Mouse (Mus musculus) stomach, embryonic 14.5 days (tissue): ENCODE data around the gene Rgl1. TPM values are rescaled to one million over a fixed set of nuclear protein-coding genes. Genes with fewer than 3 reads are reported as not detected.

Source experiments
- ATAC-seq: fragments of 200-750 bp; cut with Nextera tagmentation; 2 replicates; pipeline ENCODE4 v1.8.0; 2017; ENCODE audit warnings: low read depth, moderate TSS enrichment; ENCODE audit not compliant: insufficient number of reproducible peaks, insufficient read depth, low FRiP score
- H3K27ac ChIP-seq: fragments of 300-500 bp; sonication (generic); 2 replicates; pipeline ENCODE4 v1.5.1; 2014; ENCODE audit warnings: mild to moderate bottlenecking, low read length, moderate library complexity, mixed read lengths
- H3K27me3 ChIP-seq: fragments of 300-500 bp; sonication (generic); 2 replicates; pipeline ENCODE4 v1.6.1; 2014; ENCODE audit warnings: low read length, control low read depth, mixed read lengths; ENCODE audit not compliant: control insufficient read depth, insufficient read depth
- H3K36me3 ChIP-seq: fragments of 300-500 bp; sonication (generic); 2 replicates; pipeline ENCODE4 v1.6.1; 2014; ENCODE audit warnings: mild to moderate bottlenecking, control low read depth, low read length, moderate library complexity, mixed read lengths; ENCODE audit not compliant: control insufficient read depth, insufficient read depth
- H3K4me1 ChIP-seq: fragments of 300-500 bp; sonication (generic); 2 replicates; pipeline ENCODE4 v1.6.1; 2014; ENCODE audit warnings: low read length, control low read depth, mixed read lengths; ENCODE audit not compliant: control insufficient read depth, insufficient read depth
- H3K4me2 ChIP-seq: fragments of 300-500 bp; sonication (generic); replicated peaks from 2 replicates; pipeline ENCODE4 v1.6.1; 2014; ENCODE audit warnings: low read depth, low read length, control low read depth
- H3K4me3 ChIP-seq: fragments of 300-500 bp; sonication (generic); 2 replicates; pipeline ENCODE4 v1.5.1; 2014; ENCODE audit warnings: low read depth, low read length, control low read depth
- H3K9ac ChIP-seq: fragments of 300-500 bp; sonication (generic); replicated peaks from 2 replicates; pipeline ENCODE4 v1.6.1; 2014; ENCODE audit warnings: low read depth, mild to moderate bottlenecking, control low read depth, low read length, moderate library complexity, mixed read lengths
- H3K9me3 ChIP-seq: fragments of 300-500 bp; sonication (generic); 2 replicates; pipeline ENCODE4 v1.6.1; 2016; ENCODE audit warnings: low read depth, low read length, control low read depth; ENCODE audit not compliant: control insufficient read depth
- WGBS: fragments of 180-500 bp; shearing (Covaris S2); extraction: QIAGEN DNeasy Blood & Tissue Kit; methylation state at CpG from one replicate; pipeline ENCODE4 v1.1.7; 2014; 5-methylcytosine and 5-hydroxymethylcytosine counted together
- polyA plus RNA-seq: library from polyadenylated mRNA; unstranded; fragments of >200 nt; fragmentation: Nextera tagmentation; extraction: Ambion mirVana; gene quantifications from 2 replicates; pipeline ENCODE4 v1.2.1, GENCODE M21; 2014

Rgl1 gene
- polyA plus RNA-seq, 1 experiment from 2014 or later = 61.2 TPM

DNA sequence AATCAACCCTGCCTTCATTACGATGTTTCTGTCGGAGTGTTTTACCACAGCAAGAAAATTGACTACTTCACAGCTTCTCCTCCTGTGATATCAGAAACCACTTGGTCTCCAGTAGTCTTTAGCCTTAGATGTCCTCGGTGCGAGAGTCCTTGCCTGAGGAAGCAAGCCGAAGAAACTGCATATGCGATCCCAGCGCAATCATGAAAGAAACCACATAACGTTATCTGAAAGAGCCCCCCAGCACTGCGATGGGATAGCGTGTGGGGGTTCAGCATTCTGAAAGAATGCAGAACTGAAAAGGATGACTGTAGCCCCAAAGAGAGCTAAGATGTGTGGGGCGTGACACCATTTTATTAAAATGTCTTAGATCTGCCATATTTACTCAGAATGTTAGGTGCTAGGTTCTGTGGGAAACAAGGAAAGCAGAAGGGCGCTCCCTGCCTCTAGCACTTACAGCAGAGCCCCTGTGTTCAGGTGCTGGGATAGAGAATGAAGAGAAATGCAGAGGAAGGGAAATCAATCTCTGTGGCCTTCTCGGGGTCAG lies 34.6 kb upstream of the Rgl1 start:
- Histone ChIP-seq H3K9me3 (no peaks in the 10 kb centered on the region), H3K4me3 (no peak overlapping the region), H3K4me2 (no peak overlapping the region), H3K9ac (no peak overlapping the region), H3K27ac (peak overlapping the region; percentile 21; the same call in 1 of the 2 replicates), H3K36me3 (no peaks in the 10 kb centered on the region), H3K27me3 (no peaks in the 10 kb centered on the region), H3K4me1 (peaks cover 4% of the 10 kb centered on the region; the same call in 1 of the 2 replicates)
- no peak for ATAC-seq
- WGBS = 80% methylated on average over 13 of the region's 13 CpGs

GRCm38 (mm10) chr1:152799897-152800296 lies 33.7 kb upstream of the Rgl1 start, which contains the start of gene Ncf2:
Gene Ncf2 (plus strand): TSS chr1:152800194.
- Histone ChIP-seq H3K27me3 (no peaks in the 10 kb centered on the region), H3K9ac (no peak within 1 kb of the TSS), H3K9me3 (no peaks in the 10 kb centered on the region), H3K27ac (peak within 1 kb of the TSS; percentile 21; the same call in 1 of the 2 replicates), H3K36me3 (no peaks in the 10 kb centered on the region), H3K4me3 (no peak within 1 kb of the TSS), H3K4me1 (peaks cover 4% of the 10 kb centered on the region; the same call in 1 of the 2 replicates), H3K4me2 (no peak within 1 kb of the TSS)
- 9% methylated on average over 2 of the region's 2 CpGs for WGBS
- ATAC-seq = peak; percentile 83

DNA sequence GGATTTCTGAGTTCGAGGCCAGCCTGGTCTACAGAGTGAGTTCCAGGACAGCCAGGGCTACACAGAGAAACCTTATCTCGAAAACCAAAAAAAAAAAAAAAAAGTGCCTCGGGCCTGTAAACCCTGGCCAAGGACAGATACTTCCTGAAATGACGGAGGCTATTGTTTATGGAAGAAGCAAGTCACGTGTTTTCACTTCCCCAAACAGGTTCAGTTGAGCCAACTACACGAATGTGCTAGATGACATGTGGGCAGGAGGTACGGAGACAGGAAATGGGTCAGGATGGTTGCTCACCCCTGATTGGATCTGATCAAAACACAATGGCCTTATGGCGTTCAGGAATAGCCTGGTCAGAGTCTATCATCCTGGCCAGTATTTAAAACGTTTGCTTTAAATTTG lies 32.0 kb upstream of the Rgl1 start:
- 68% methylated on average over 9 of the region's 9 CpGs for WGBS
- H3K27ac ChIP-seq = no peak overlapping the region
- no peak overlapping the region for H3K4me3 ChIP-seq
- H3K4me1 ChIP-seq = peaks cover 4% of the 10 kb centered on the region; the same call in 1 of the 2 replicates
- H3K9me3 ChIP-seq = no peaks in the 10 kb centered on the region
- ATAC-seq = no peak
- no peaks in the 10 kb centered on the region for H3K27me3 ChIP-seq
- H3K9ac ChIP-seq = no peak overlapping the region
- H3K36me3 ChIP-seq = no peaks in the 10 kb centered on the region
- no peak overlapping the region for H3K4me2 ChIP-seq

DNA sequence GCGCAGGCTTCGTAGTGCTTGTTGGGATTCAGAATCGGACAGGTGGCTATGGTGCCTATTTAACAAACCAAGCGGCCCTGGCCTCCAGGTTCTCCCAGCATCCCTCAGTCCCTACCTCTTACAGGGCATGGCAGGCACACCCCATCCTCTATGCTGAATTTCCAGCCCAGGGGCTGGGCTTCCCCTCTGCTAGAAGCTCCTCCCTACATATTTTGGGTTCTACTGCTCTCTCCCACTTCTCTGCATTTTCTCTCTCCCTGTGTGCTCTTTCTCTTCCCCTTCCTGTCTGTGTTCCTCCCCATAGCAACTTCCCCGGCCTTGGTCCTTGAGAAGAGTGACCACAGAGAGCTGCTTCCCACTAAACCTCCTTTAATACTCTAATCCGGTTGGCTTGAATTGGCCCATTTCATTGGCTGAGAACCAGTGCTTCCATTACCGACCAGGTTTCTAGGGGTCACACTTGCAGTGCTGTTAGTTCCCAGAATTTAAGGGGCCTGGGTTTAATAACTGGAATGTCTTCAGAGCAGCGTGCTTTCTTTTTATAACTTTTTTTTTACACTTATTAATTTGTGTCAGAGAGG lies 30.6 kb upstream of the Rgl1 start:
- Histone ChIP-seq H3K4me1 (peaks cover 4% of the 10 kb centered on the region; the same call in 1 of the 2 replicates), H3K9me3 (0 out of 2 replicates have a peak, but pooled peaks cover 2% of the 10 kb centered on the region), H3K27me3 (no peaks in the 10 kb centered on the region), H3K4me2 (no peak overlapping the region), H3K36me3 (no peaks in the 10 kb centered on the region), H3K9ac (no peak overlapping the region), H3K27ac (no peak overlapping the region), H3K4me3 (no peak overlapping the region)
- WGBS = 77% methylated on average over 8 of the region's 8 CpGs
- ATAC-seq = no peak

- H3K36me3 ChIP-seq = no peaks in the 10 kb centered on the region
- no peak overlapping the region for H3K4me2 ChIP-seq
- no peak overlapping the region for H3K4me3 ChIP-seq
- no peak overlapping the region for H3K27ac ChIP-seq
- peaks cover 4% of the 10 kb centered on the region; the same call in 1 of the 2 replicates for H3K4me1 ChIP-seq
- no peak for ATAC-seq
- 0 out of 2 replicates have a peak, but pooled peaks cover 3% of the 10 kb centered on the region for H3K9me3 ChIP-seq
- H3K27me3 ChIP-seq = no peaks in the 10 kb centered on the region
- whole genome bisulfite sequencing = 64% methylated on average over 8 of the region's 8 CpGs
- no peak overlapping the region for H3K9ac ChIP-seq
Measured at GRCm38 (mm10) chr1:152795688-152796255, 29.6 kb upstream of the Rgl1 start.

- WGBS = 59% methylated on average over 6 of the region's 6 CpGs
- ATAC-seq = no peak
- Histone ChIP-seq H3K27me3 (no peaks in the 10 kb centered on the region), H3K36me3 (no peaks in the 10 kb centered on the region), H3K9ac (no peak overlapping the region), H3K9me3 (0 out of 2 replicates have a peak, but pooled peaks cover 3% of the 10 kb centered on the region), H3K4me3 (no peak overlapping the region), H3K4me1 (no peaks in the 10 kb centered on the region), H3K4me2 (no peak overlapping the region), H3K27ac (no peak overlapping the region; the same call in 1 of the 2 replicates)
Measured at GRCm38 (mm10) chr1:152793495-152794130, 27.5 kb upstream of the Rgl1 start.

GRCm38 (mm10) chr1:152792736-152793494 lies 26.8 kb upstream of the Rgl1 start:
- H3K36me3 ChIP-seq = no peaks in the 10 kb centered on the region
- 0 out of 2 replicates have a peak, but pooled peaks cover 3% of the 10 kb centered on the region for H3K9me3 ChIP-seq
- H3K4me3 ChIP-seq = no peak overlapping the region
- H3K27me3 ChIP-seq = no peaks in the 10 kb centered on the region
- H3K4me2 ChIP-seq = no peak overlapping the region
- H3K4me1 ChIP-seq = no peaks in the 10 kb centered on the region
- H3K9ac ChIP-seq = no peak overlapping the region
- WGBS = 65% methylated on average over 12 of the region's 12 CpGs
- peak; percentile 66; the same call in 1 of the 2 replicates for ATAC-seq
- no peak overlapping the region for H3K27ac ChIP-seq

GRCm38 (mm10) chr1:152791269-152791668 lies 25.1 kb upstream of the Rgl1 start:
- Histone ChIP-seq H3K9ac (no peak overlapping the region), H3K4me2 (no peak overlapping the region), H3K36me3 (no peaks in the 10 kb centered on the region), H3K27ac (no peak overlapping the region), H3K4me1 (no peaks in the 10 kb centered on the region), H3K27me3 (no peaks in the 10 kb centered on the region), H3K4me3 (no peak overlapping the region), H3K9me3 (0 out of 2 replicates have a peak, but pooled peaks cover 3% of the 10 kb centered on the region)
- WGBS = 44% methylated on average over 4 of the region's 4 CpGs
- ATAC-seq = no peak
